Mouse (Mus musculus) liver, embryonic 14.5 days (tissue): Measurements from ENCODE around the gene Cfap57.

Source experiments
- CTCF ChIP-seq: IDR thresholded peaks from 2 replicates; pipeline ENCODE4 v1.5.1; 2016; ENCODE audit warnings: antibody characterized with exemption, low read depth, control low read depth
- EP300 ChIP-seq: IDR thresholded peaks from 2 replicates; pipeline ENCODE4 v1.6.1; 2016; ENCODE audit warnings: antibody characterized with exemption, low read depth

- no peak for TF ChIP-seq CTCF
- TF ChIP-seq EP300: no peak
Observed at GRCm38 (mm10) chr4:118533605-118534004, 87.0 kb downstream of the Cfap57 start.
